Mouse (Mus musculus): ENCODE results near the gene Il19. TPM values are rescaled to one million over a fixed set of nuclear protein-coding genes. Genes with fewer than 3 reads are reported as not detected.

The Il19 gene
- polyA plus RNA-seq, 1 experiment = not detected

GRCm38 (mm10) chr1:130892446-130892845, 47.5 kb downstream of the Il19 start:
- TF ChIP-seq CTCF (IDR thresholded peaks at IDR 0.05; ENCODE audit: low read depth, low read length) = no peak
- TF ChIP-seq POLR2A (IDR thresholded peaks at IDR 0.05; ENCODE audit: insufficient read depth, low read length) = no peak
- no peak for TF ChIP-seq EP300 (IDR thresholded peaks at IDR 0.05; ENCODE audit: insufficient read depth, low read depth, low read length)
- H3K27ac ChIP-seq (ENCODE audit: insufficient read depth, low read length) = no peak overlapping the region
- H3K9ac ChIP-seq (ENCODE audit: low read depth, poor library complexity, severe bottlenecking) = no peak overlapping the region
- no peak overlapping the region for H3K4me3 ChIP-seq (ENCODE audit: low read depth, low read length)
- no peaks in the 10 kb centered on the region for H3K36me3 ChIP-seq (ENCODE audit: control insufficient read depth, insufficient read depth, low read length, poor library complexity, severe bottlenecking)
- no peaks in the 10 kb centered on the region for H3K9me3 ChIP-seq (replicated peaks; ENCODE audit: control insufficient read depth, insufficient read depth, low read length, poor library complexity, severe bottlenecking)
- no peaks in the 10 kb centered on the region for H3K4me1 ChIP-seq (ENCODE audit: control insufficient read depth, insufficient read depth, low read length)
- H3K27me3 ChIP-seq (ENCODE audit: control insufficient read depth, insufficient read depth, low read length, poor library complexity, severe bottlenecking) = no peaks in the 10 kb centered on the region

DNA sequence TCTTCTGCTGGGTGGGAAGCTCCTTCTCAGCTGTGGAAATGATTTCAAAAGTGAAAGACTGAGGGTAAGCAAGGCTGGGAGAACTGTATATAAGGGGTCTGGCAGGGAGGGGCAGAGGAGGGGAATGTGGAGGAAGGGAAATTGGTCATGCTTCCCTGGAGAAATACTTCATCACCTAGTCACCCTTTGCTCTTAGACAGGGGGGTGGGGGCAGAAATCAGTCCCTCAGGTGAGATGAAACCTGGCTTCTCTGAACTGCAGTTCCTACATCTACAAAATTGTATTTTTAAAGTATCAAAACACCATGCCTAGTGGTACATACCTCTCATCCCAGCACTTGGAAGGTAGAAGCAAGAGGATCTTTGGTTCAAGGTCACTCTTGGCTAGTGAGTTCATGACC, 52.6 kb downstream of the Il19 start, which contains the start of gene Il24:
Gene Il24 (minus strand): TSS at position 101 of the 400 bp plus-strand sequence.
- H3K27ac ChIP-seq (ENCODE audit: insufficient read depth, low read length) = no peak within 1 kb of the TSS
- H3K4me1 ChIP-seq (ENCODE audit: control insufficient read depth, insufficient read depth, low read length) = no peaks in the 10 kb centered on the region
- no peaks in the 10 kb centered on the region for H3K36me3 ChIP-seq (ENCODE audit: control insufficient read depth, insufficient read depth, low read length, poor library complexity, severe bottlenecking)
- H3K27me3 ChIP-seq (ENCODE audit: control insufficient read depth, insufficient read depth, low read length, poor library complexity, severe bottlenecking) = no peaks in the 10 kb centered on the region
- H3K4me3 ChIP-seq (ENCODE audit: low read depth, low read length) = no peak within 1 kb of the TSS
- no peaks in the 10 kb centered on the region for H3K9me3 ChIP-seq (replicated peaks; ENCODE audit: control insufficient read depth, insufficient read depth, low read length, poor library complexity, severe bottlenecking)
- no peak within 1 kb of the TSS for H3K9ac ChIP-seq (ENCODE audit: low read depth, poor library complexity, severe bottlenecking)
- no peak for TF ChIP-seq CTCF (IDR thresholded peaks at IDR 0.05; ENCODE audit: low read depth, low read length)
- no peak for TF ChIP-seq POLR2A (IDR thresholded peaks at IDR 0.05; ENCODE audit: insufficient read depth, low read length)
- TF ChIP-seq EP300 (IDR thresholded peaks at IDR 0.05; ENCODE audit: insufficient read depth, low read depth, low read length) = no peak

- TF ChIP-seq EP300 (IDR thresholded peaks at IDR 0.05; ENCODE audit: insufficient read depth, low read depth, low read length) = no peak
- TF ChIP-seq POLR2A (IDR thresholded peaks at IDR 0.05; ENCODE audit: insufficient read depth, low read length) = no peak
- TF ChIP-seq CTCF (IDR thresholded peaks at IDR 0.05; ENCODE audit: low read depth, low read length) = no peak
- Histone ChIP-seq H3K9me3 (replicated peaks; ENCODE audit: control insufficient read depth, insufficient read depth, low read length, poor library complexity, severe bottlenecking) (no peaks in the 10 kb centered on the region), H3K9ac (ENCODE audit: low read depth, poor library complexity, severe bottlenecking) (no peak overlapping the region), H3K27me3 (ENCODE audit: control insufficient read depth, insufficient read depth, low read length, poor library complexity, severe bottlenecking) (peaks cover 5% of the 10 kb centered on the region; the same call in 1 of the 2 replicates), H3K4me1 (ENCODE audit: control insufficient read depth, insufficient read depth, low read length) (no peaks in the 10 kb centered on the region), H3K36me3 (ENCODE audit: control insufficient read depth, insufficient read depth, low read length, poor library complexity, severe bottlenecking) (no peaks in the 10 kb centered on the region), H3K4me3 (ENCODE audit: low read depth, low read length) (no peak overlapping the region), H3K27ac (ENCODE audit: insufficient read depth, low read length) (no peak overlapping the region)
Measured at GRCm38 (mm10) chr1:130883146-130883545, 56.8 kb downstream of the Il19 start.

Other genes with a start within 250 kb of the Il19 start
- gene Gm29427, start 224.3 kb downstream of the Il19 start, polyA plus RNA-seq (2011; ENCODE audit: insufficient read depth, insufficient read length, low read depth, missing spikeins) = 0.35 and 0.40 TPM in 2 replicates
- 6.2 and 8.1 TPM in 2 replicates for gene Yod1, start 222.8 kb downstream of the Il19 start, polyA plus RNA-seq (2011; ENCODE audit: insufficient read depth, insufficient read length, low read depth, missing spikeins)
- gene Pfkfb2, start 210.9 kb downstream of the Il19 start, polyA plus RNA-seq (2011; ENCODE audit: insufficient read depth, insufficient read length, low read depth, missing spikeins) = 9.7 and 11.5 TPM in 2 replicates
- gene AA986860, start 208.1 kb downstream of the Il19 start, polyA plus RNA-seq (2011; ENCODE audit: insufficient read depth, insufficient read length, low read depth, missing spikeins) = 3.3 and 3.5 TPM in 2 replicates
- gene Fcamr, start 139.2 kb downstream of the Il19 start, polyA plus RNA-seq (2011; ENCODE audit: insufficient read depth, insufficient read length, low read depth, missing spikeins) = not detected in 2 replicates
- not detected in 2 replicates for gene Pigr, start 113.4 kb downstream of the Il19 start, polyA plus RNA-seq (2011; ENCODE audit: insufficient read depth, insufficient read length, low read depth, missing spikeins)
- gene Fcmr, start 74.4 kb downstream of the Il19 start, polyA plus RNA-seq (2011; ENCODE audit: insufficient read depth, insufficient read length, low read depth, missing spikeins) = not detected in 2 replicates
- not detected in 2 replicates for gene Il24, start 52.7 kb downstream of the Il19 start, polyA plus RNA-seq (2011; ENCODE audit: insufficient read depth, insufficient read length, low read depth, missing spikeins)
- gene Il20, start 28.7 kb downstream of the Il19 start, polyA plus RNA-seq (2011; ENCODE audit: insufficient read depth, insufficient read length, low read depth, missing spikeins) = not detected in 2 replicates
- gene Il10, start 79.7 kb upstream of the Il19 start, polyA plus RNA-seq (2011; ENCODE audit: insufficient read depth, insufficient read length, low read depth, missing spikeins) = not detected in 2 replicates
- 64.9 and 65.1 TPM in 2 replicates for gene Mapkapk2, start 157.7 kb upstream of the Il19 start, polyA plus RNA-seq (2011; ENCODE audit: insufficient read depth, insufficient read length, low read depth, missing spikeins)
- 27.3 and 27.6 TPM in 2 replicates for gene Dyrk3, start 198.2 kb upstream of the Il19 start, polyA plus RNA-seq (2011; ENCODE audit: insufficient read depth, insufficient read length, low read depth, missing spikeins)
- gene Eif2d, start 213.1 kb upstream of the Il19 start, polyA plus RNA-seq (2011; ENCODE audit: insufficient read depth, insufficient read length, low read depth, missing spikeins) = 96.5 and 99.1 TPM in 2 replicates